Mouse (Mus musculus) neural tube, embryonic 10.5 days (tissue): ENCODE results near the gene Cotl1.
A peak's percentile ranks its signal among the peaks of the same experiment; 100 is the strongest.
"Not testable (repeated sequence)": the region's sequence is repeated elsewhere in the genome, so short reads cannot be mapped to it uniquely, and the experiment has no call there.

ENCODE experiments used
- DNase-seq: peaks from one replicate; pipeline ENCODE4 v3.0.0-alpha.2; 2017; ENCODE audit warnings: low spot score; ENCODE audit errors: extremely low spot score

Gene Cotl1

DNA sequence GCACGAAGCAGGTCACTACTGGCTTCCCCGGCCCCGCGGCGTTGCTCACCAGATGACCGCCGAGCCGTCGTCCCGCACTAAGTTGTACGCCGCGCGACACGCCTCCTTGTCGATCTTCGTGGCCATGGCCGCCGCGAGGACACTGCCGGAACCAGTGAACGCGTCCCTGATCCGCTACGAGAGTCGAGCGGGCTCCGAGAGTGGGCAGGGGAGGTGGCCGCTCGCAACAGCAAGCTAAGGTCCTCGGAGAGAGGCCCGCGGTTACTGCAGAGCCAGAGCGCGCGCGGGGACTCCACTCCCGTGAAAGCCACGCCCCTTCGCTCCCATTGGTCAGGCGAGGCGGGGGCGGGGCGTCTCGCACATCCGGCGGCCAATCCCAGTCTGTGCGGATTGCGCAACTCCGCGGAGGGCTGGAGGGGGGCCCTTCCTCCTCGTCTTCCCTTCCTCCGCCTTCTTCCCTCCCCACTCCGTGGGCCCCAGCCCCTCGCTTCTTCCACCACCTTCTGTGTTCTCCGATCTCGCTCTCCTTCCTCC is at the start of gene Cotl1:
Cotl1 (minus strand) TSS at position 270 of the 534 bp plus-strand sequence.
- DNase-seq = peak; percentile 96

DNA sequence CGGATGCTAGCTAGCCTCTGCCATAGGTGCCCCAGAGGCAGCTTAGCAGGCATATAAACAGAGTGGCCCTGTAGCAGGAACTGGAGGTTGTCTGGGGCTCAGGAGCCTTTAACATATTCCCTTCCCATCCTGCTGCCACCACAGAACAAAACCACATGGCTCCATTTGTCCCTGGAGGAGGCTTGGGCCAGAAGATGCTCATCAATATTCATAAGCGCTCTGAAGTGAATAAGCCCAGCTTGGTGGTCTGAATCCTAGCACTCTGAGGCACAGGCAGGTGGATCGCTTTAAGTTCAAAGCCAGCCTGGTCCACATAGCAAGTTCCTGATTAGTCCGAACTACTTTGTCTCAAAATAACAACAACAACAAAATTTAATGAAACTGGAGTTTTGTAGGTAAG is 47.7 kb upstream of the Cotl1 start:
- no peak for DNase-seq

DNA sequence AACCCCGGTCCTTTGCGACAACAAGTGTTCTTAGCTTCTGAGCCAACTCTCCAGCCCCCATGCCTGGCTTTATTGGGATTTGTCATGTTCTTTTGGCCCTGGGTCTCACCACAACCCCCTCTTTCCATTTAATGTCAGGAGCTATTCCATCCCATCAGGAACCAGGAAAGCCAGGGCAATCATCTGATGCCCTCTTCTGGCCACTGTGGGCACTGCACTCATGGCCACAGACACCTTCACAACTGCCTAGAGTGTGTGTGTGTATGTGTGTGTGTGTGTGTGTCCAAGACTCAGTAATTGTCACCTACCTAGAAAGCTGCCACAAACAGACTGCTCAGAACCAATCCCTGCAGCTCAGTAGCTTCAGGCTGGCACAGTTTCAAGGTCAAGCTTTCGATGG is 46.8 kb upstream of the Cotl1 start:
- DNase-seq = peak; percentile 68

DNA sequence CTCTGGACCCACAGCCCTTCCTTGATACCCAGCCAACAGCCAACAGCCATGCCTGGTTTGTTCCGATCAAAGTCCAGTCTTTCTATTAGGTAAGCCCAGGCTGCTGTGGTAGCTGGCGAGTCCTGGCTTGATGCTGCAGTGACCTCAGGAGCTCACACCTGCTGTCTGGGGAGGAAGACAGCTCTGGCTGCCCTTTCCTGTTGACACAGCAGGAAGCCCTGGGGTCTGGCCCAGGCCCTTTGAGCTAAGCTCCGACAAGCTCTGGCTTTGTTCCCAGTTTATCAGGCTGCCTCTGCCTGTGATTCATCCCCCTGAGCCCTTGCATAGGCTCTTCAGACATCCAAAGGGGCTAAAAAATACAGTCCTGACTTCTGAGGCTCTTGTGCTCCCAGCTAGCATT is 45.3 kb upstream of the Cotl1 start:
- no peak for DNase-seq

DNA sequence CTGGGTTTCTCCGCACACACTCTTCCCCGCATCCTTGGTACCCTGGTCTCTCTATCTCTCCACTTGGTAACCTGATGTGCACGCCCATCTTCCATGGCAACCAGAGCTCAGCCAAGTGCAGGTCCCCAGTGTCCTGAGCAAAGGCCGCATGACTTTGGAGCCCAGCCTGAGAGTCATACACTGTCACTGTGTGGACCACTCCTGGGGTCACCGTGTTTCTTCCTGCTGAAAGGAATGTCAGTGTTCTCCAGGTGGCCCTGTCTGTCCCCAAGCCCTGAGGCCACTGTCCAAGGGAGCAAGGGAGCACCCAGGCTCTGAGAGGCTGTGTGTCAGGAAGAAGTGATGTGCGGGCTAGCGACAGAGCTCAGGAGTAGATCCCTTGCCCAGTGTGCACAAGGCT is 42.9 kb upstream of the Cotl1 start:
- no peak for DNase-seq

DNA sequence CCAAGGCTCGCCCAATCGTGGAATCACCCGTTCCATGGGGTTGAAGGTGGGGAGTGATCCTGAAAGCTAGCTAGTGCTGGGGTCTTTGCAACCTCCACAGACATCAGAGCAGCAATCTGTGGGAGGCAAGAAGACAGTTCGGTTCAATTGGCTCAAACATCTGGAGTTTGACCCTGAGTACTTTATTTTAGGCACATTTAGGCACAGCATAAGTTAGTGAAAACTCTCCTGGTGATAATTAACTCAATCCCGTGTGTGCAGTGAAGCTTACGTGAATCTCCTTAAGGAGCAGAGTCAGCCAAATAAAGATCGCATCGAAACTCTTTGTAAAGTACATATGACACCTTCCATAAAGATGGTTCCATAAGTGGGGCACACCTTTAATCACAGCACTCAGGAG is 41.6 kb upstream of the Cotl1 start:
- no peak for DNase-seq

DNA sequence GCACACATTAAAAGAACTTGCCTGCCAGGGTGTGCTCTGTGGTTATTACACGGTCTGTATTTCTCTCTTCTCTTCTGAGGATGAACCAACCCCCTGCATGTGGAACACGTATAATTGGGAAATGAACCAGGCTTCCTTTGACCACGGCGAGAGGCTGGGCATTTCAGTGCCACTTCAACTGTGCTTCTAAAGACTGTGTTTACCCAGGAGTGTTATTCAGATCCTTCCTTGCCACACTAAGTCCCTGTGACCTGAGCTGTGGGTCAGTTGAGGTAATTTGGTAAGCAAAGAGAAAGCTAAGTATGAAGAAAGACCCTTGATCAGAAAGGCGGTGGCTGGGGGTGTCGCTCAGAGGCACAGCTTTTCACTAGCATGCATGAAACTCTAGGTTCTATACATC is 41.0 kb upstream of the Cotl1 start:
- no peak for DNase-seq

DNA sequence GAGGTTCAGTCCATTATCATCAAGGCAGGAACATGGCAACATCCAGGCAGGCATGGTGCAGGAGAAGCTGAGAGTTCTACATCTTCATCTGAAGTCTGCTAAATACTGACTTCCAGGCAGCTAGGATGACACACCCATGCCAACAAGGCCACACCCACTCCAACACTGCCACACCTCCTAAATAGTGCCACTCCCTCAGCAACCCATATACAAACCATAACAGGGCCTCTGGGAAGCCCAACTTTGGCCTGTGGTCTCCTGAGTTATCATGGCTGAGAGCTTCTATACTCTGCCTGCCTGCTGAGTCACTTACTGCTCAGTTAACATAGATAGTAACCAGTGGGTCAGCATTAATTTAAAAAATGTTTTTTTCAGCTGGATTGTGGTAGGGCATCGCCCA is 32.8 kb upstream of the Cotl1 start:
- no peak for DNase-seq

DNA sequence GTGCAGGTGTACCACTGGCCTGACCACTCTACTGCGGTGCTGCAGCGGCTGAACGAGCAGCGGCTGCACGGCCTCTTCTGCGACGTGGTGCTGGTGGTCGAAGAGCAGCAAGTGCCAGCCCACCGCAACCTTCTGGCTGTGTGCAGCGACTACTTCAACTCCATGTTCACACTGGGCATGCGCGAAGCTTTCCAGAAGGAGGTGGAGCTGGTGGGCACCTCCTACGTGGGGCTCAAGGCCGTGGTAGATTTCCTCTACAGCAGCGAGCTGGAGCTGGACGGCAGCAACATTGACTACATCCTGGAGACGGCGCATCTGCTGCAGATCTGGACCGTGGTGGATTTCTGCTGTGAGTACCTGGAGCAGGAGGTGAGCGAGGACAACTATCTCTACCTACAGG is 29.3 kb upstream of the Cotl1 start:
- DNase-seq = no peak

DNA sequence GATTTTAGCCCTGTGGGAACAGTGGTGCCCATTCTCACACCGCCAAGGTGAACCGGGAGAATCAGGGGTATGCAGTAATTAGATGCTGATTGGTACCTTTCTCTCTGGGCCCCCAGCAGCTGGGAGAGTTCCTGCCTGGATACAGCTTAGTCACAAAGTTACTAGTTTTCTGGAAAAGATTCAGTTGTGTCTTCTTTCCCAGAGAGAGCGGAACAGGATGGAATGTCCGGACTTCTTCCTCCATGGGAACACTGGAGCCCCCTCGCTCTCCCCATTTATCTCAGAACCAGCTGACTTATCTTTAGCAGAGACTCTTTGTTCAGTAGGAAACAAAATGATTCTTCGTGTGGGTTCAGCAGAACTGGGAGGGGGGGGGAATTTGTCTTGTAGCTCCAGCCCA is 22.4 kb upstream of the Cotl1 start:
- DNase-seq = no peak

DNA sequence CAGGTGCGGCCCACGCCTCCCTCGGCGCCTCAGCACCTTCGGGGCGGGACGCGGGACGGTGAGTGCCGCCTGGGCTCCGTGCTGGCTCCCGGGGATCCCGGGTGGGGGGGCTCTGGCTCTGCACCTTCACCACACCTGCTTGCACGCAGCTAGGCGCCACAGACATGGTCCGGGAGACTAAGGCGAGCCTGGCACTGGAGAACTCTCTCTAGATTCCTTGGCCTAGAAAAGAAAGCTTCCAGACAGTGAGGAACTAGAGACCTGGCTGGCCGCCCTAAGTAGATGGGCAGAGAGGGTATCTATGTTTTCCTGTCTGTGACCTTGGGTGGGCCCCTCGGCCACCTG is 22.0 kb upstream of the Cotl1 start:
- no peak for DNase-seq

DNA sequence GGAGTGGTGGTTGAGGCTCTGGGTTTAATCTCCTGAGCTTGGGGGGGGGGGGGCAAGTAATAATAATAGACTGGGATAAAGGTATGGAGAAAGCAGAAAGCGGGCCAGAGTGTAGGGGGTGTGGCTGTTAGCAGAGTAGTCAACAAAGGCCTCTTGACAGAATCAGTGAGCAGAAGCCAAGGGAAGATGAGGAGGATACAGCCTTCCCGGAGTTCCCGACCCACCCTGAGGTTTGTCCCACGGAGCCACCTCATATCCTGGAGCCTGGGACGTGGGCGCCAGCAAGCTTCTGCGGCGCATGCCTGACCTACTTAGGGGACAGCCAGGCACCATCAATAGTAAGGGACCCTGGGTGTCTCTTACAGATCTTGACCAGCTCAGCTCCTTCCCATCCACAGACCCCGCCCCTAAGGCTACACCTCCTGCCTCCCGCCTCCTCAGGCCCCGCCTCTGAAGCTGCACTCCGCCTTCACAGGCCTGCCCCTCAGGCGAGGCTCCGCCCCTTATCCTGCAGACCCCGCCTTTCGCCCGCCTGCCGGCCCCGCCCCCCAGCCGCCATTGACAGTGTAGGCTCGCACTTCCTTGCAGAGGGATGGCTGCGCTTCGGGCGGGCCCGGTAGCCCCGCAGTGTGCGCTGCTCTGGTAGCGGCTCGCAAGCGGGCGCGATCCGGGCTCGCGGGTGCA is 21.5 kb upstream of the Cotl1 start, which contains the start of gene Klhl36:
Klhl36 (plus strand) TSS at position 561 of the 684 bp plus-strand sequence.
- DNase-seq = peak; percentile 98

DNA sequence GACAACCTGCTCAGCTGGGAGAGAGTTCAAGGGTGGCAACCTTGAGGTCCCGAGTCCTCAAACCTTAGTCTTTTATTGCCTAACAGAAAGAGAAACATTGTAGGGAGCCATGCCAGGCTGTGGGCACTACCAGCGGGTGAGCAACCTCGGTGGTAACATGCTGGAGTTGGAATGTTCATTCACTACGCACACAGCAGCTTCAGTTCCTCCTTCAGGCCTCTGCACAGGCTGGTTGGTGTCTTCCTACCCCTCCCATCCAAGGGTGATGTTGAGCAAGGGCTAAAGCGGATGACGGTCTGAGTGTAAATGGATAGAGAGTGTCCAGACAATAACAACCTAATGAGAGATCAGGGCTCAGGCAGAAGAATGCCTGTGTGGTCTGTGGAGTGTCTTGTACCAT is 17.4 kb upstream of the Cotl1 start:
- DNase-seq = no peak

DNA sequence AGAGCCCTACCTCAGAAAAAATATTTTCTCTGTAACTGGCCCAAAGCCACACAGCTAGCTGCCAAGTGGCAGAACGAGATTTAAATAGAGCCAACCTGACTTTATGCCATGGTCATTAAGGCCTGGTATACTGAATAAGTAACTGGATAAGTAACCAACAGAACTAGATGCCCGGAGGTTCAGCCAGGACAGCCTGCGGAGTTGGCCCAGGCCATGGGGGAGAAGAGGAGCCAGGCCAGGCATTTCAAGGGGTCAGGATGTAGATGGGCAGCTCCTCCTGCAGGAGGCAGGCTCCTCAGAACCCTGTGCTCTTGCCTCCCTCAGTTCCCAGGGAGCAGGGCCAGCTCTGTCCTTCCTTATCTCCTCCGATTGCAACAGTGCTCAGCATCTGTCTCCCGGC is 15.3 kb upstream of the Cotl1 start:
- no peak for DNase-seq

DNA sequence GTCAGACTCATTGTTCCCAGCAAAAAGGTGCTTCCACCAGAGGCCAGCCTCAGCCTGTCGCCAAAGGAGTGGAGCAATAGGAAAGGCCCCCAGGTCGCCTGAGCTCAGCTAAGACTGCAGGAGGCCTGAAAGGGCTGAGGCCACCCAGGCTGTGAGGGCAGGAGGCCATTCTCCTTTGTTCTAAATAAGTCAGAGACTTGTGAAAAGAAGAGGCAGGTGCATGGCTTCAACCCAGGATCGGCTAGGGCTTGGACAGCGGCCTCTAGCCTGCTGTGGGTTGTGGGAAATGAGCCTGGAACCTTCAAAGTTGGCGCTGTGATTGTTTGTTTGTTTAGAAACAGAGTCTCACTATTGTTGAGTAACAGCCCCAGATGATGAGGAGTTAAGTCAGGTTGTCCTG is 13.7 kb upstream of the Cotl1 start:
- no peak for DNase-seq

DNA sequence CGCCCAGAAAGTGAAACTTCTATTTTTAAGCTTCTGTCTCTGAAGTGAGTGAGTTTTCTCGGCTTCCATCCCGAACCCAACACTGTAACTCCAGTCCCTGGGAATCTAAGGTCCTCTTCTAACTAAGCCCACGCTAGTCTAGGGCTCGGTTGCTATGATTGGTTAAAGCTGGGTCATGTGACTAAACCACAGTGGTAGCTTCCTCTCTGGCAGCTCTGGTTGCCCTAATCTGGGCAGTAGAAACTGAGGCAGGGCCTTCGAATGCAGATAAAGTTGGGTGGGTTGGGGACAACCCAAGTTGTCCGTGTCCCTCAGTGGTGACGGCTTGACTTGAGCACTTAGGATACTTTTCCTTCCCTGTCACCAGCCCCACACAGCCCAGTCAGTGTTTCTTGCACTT is 13.2 kb upstream of the Cotl1 start:
- no peak for DNase-seq

DNA sequence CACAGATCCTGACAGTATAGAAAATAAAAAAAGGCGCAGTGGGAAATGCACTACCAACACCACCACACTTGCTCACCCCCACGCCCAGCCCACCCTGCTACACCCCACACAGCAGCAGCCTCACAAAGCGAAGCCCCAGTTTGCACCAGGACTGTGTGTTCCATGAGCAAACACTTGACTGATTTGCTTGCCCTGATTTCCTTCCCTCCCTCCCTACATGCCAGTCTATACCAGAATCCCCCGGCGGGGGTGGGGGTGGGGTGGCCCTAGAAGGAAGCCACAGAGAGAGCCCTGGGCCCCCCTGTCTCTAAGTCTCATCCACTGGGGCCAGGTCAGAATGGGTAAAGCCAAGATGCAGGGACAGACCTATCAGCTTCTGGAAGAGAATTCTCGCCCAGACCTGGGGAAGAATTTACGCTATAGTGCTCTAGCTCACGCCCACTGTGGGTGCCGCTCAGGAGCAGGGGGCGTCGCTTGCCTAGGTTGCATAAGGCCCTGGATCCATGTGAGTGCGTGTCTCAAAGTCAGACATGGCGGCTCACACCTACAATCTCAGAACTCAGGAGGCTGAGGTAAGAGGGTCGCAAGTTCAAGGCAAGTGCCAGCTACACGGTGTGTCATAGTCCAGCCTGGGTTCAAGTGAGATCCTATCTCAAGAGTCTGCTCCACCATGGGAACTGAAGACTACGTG is 7.0 kb upstream of the Cotl1 start:
- no peak for DNase-seq

DNA sequence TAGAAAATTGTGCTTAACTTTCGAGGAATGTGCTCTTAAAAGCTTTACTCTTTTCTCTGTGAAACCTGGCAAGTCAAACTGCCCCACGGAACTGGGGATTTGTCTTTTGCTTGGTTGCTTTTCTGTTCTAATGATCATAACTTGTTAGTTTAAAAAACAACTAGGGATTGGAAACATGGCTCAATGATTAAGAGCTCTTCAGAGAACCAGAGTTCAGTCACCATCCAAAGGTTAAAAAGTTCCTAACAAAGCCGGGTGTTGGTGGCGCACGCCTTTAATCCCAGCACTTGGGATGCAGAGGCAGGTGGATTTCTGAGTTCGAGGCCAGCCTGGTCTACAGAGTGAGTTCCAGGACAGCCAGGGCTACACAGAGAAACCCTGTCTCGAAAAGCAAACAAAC is 5.4 kb upstream of the Cotl1 start:
- not testable (repeated sequence) for DNase-seq

DNA sequence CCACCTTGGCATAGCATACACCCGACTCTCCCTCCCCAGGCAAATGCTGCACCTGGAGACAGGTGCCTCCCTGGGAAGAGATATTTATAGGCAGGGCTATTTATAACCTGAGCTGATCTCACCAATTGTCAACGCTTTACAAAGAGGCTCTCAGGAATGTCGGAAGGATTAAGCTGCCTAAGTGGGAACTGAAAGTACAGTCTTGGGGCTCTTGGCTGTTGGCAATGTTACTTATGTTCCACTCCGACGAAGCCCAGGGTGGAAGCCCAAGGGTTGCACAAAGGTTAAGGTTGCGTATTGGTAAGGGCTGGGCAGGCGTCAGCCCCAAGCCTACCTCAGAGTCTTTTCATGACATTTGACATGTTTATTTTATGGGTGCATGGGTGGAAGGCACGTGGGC is 4.2 kb upstream of the Cotl1 start:
- no peak for DNase-seq

DNA sequence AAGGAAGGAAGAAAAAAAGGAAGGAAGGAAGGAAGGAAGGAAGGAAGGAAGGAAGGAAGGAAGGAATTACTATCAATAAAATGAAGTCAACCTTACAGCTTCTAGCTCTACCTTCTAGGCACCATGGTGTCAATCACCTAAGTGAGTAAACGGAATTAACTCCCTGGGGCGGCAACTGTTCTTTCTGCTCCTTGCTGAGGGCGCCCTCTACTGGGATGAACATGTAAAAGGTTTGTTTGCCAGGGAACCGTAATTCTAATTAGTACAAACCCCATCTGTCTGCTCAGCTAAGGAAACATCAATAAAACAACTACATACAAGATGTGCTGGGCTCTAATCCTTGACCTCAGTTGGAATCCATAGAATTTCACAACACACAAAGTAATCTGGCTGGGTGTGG is 3.1 kb upstream of the Cotl1 start:
- peak; percentile 57 for DNase-seq

DNA sequence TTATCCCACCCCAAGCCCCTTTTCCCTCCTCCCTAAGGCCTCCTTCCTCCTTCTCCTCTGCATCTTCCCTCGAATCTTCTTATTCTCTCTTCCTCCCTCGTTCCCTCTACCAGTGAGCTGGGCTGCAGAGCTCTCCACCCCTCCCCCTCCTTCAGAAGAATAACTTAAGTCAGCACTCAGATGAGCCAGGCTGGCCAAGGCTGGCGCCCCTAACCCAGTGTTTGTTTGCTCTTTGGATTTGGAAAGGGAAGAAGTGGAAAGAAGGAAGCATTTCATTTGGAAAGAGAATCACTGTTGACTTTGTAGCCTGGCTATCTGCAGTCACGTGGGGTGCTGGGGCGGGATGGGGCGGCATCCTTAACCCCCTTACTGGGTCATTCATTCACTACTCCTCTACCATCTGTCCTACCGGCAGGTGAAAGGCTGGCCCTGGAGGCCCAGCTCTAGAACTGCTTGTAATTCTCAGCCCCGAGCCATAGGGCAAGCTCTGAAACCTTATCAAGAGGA is 614 bp upstream of the Cotl1 start:
- DNase-seq = no peak

DNA sequence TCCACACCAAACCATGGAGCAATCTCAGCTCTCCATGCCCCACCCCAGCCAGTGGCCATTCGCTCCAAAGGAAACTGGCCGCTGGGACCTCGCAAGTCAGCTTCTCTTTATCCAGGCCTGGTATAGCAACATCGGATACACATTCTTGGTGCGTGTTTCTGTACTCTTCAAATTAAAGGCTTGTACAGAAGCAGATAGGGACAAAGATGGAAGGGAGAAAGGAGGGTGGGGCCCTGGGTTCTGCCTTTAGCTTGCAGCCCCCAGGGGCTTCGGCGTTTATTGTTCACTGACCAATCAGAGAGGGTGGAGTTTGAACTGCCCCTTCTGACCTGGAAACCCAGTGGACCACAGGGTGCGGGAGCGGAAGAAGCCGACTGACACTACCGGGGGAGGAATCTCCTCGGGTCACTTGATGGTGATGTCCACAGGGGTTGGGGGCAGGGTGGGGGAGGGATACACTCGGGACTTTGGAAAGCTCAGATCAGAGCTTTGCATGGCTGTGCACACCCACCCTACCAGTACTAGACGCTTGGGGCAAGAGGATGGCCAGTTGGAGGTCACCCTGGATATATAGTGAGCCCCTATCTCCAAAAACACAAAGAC is 824 bp downstream of the Cotl1 start:
- peak; percentile 52 for DNase-seq

DNA sequence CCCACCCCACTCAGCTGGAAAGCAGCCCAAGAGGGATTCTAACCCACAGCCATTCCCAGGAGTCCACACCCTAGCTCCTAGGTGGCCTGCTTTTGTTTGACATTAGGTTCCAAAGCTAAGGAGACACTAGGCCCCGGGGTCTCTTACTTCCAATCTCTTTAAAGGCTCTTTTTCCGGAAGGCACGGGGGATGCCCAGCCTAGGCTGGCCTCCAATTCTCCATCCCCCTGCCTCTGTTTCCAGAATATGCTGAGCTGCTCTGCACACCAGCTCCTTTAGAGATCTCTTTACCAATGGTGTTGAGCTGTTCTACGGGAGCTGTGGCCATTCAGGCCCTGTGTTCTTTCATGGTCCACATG is 1.4 kb downstream of the Cotl1 start:
- no peak for DNase-seq
